Mouse (Mus musculus) G1E (cell line): ENCODE results near the gene Slc25a16.

ENCODE experiments used
- CTCF ChIP-seq: IDR thresholded peaks from 2 replicates; pipeline ENCODE4 v1.5.1; 2012; ENCODE audit warnings: low read depth, low read length, inconsistent platforms, mixed read lengths
- GATA1 ChIP-seq: IDR thresholded peaks from 2 replicates; pipeline ENCODE4 v1.6.1; 2012; ENCODE audit warnings: borderline replicate concordance, low read length, inconsistent platforms, mixed read lengths
- POLR2AphosphoS5 ChIP-seq: IDR thresholded peaks from 2 replicates; pipeline ENCODE4 v1.6.1; 2012; ENCODE audit warnings: low read depth, low read length, inconsistent platforms; ENCODE audit not compliant: insufficient replicate concordance
- TAL1 ChIP-seq: conservative IDR thresholded peaks from 2 replicates; pipeline ENCODE4 v1.6.1; 2012; ENCODE audit warnings: low read depth, low read length, inconsistent platforms, mixed read lengths

- no peak for TF ChIP-seq CTCF
- no peak for TF ChIP-seq GATA1
- no peak for TF ChIP-seq POLR2AphosphoS5
- no peak for TF ChIP-seq TAL1
Measured at GRCm38 (mm10) chr10:62963956-62964355, 43.5 kb downstream of the Slc25a16 start.
